Mouse (Mus musculus) heart, postnatal 10 days (tissue): ENCODE results near the gene Nenf. TPM values are rescaled to one million over a fixed set of nuclear protein-coding genes. Genes with fewer than 3 reads are reported as not detected.

Experiments used
- DNase-seq, 2 experiments: peaks; one replicate each; pipeline ENCODE4 v3.0.0; 2021
- intact Hi-C: fragments of 180-260 bp; cut with DNase I; formaldehyde crosslinking; loops from one replicate; pipeline ENCODE4 v1.15.1; 2025
- total RNA-seq, 2 experiments: library from RNA; stranded (reverse); gene quantifications; 2 replicates each; pipeline ENCODE4 v1.2.3; 2021

Gene Nenf
- total RNA-seq, result 100 to 1,000 TPM; 107 to 116 TPM

DNA sequence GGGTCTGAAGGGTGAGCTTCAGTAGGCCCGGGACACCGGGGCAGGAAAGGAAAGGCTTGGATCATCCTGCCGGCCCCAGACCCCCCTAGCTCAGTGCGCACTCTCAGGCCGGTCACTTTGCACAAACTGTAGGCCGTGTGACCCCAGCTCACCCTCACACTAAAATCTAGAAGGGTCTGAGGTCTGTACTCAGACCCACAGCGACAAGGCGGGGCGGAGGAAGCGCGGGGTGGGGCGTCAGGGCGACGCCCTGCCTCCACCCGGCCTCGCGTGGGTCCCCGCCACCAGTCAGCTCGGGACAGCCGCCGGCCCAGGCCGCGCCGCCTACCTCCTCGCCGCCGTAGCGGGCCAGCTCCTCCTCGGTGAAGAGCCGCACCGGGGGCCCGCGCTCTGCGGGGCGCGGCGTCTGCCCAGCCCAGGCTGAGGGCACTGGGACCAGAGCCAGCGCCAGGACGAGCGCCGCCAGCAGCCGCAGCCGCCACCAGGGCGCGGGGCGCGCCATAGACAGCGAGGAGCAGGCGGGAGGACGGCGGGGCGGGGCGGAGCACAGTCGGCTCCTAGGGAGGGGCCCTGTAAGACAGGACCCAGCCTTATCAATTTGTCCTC lies at the start of gene Nenf:
Nenf (minus strand) TSS at position 604 of the 606 bp plus-strand sequence.
- DNase-seq, result peak; percentile 83 to 91
- intact Hi-C loops, result loop anchor here (2.0 kb wide), 1 partner anchor 33 kb away; no protein-coding TSS in a partner anchor

DNA sequence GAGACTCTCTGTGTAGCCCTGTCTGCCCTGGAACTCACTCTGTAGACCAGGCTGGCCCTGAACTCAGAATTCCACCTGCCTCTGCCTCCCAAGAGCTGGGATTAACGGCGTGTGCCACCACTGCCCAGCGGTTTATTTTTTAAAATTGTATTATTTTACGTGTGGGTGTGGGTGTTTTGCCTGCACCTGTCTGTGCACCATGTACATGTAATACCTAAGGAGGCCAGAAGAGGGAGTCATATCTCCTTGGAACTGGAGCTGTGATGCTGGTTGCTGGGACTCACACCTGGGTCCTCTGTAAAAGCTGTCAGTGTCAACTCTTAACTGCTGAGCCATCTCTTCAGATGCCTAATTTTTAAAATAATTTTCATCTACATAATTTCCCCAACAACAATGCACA lies 46.5 kb upstream of the Nenf start:
- peak; percentile 30 to 44 for DNase-seq
- intact Hi-C loops, result no loop called here

DNA sequence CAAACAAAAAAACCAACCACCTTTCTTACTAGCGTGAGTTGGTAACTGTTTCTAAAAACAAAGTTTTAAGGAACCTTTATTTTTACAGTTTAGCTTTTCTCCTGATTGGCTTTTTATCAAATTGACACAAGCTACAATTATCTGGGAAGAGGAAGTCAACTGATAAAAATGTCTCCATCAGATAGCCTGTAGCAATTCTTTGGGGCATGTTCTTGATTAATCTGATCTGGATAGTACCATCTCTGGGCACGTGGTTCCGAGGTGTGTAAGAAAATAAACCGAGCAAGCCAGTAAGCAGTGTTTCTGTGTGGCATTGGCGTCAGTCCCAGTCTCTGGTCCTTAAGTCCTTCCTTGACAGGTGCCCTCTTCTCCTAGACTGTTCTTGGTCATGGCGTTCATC lies 44.4 kb upstream of the Nenf start:
- intact Hi-C loops, result no loop called here
- DNase-seq, result no peak

DNA sequence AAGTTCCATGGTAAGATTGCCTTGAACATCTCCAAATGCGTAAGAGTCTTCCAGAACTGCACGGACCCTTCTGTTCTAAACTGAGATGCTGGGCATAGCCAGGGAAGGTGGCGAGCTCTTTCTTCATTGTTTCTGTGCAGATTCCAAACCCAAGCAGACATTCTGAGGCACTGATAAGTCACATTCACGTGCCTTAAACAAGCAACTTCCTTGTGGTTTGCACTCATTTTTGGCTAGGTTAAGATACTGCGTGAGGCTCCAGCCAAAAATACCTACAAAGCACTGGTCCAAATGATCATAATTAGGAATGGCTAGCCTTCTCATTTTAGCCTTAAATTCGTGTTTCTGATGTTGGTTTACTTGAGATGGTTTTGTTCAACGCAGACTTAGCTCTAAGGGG lies 41.5 kb upstream of the Nenf start:
- intact Hi-C loops, result no loop called here

DNA sequence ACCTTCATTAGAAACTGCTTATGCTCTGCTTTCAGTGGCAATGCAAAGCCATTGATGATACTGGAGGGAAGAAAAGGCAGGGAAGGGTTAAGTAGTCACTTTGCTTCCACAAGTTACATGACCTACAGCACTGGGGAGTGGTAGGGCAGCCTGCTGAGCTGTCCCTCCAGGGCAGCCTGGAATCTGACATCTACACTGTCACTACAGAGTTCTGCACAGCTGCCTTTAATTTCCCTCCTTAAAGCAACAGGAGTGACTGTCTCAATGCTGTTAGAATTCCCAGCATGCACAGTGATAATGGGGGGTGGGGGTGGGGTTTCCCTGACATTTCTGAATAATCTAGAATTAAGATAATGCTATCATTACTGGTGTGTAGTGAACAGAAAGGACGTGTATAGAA lies 38.9 kb upstream of the Nenf start:
- DNase-seq, result no peak
- intact Hi-C loops, result no loop called here

More for the DNA sequence above, 41.5 kb upstream of the Nenf start:
- DNase-seq, result no peak

DNA sequence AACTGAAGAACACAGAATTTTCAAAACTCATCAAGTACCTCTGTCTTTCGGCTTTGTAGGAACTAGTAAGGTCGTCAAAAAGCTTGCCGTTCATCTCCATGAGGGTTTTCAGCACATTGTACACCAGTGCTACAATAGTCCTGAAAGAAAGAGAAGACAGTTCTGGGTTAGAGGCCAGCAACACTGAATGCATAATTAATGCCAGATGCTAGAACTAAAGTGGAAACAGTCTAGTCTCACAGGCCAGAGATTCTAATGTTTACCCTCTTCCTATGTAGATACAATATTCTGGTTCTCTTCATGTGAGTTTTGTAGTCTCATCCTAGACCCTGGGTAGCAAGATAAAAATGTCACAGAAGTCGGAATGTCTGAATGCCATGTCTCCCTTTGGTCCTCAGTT lies 35.8 kb upstream of the Nenf start:
- DNase-seq, result no peak
- intact Hi-C loops, result loop anchor here (1.0 kb wide), 1 partner anchor 213 kb away; no protein-coding TSS in a partner anchor

DNA sequence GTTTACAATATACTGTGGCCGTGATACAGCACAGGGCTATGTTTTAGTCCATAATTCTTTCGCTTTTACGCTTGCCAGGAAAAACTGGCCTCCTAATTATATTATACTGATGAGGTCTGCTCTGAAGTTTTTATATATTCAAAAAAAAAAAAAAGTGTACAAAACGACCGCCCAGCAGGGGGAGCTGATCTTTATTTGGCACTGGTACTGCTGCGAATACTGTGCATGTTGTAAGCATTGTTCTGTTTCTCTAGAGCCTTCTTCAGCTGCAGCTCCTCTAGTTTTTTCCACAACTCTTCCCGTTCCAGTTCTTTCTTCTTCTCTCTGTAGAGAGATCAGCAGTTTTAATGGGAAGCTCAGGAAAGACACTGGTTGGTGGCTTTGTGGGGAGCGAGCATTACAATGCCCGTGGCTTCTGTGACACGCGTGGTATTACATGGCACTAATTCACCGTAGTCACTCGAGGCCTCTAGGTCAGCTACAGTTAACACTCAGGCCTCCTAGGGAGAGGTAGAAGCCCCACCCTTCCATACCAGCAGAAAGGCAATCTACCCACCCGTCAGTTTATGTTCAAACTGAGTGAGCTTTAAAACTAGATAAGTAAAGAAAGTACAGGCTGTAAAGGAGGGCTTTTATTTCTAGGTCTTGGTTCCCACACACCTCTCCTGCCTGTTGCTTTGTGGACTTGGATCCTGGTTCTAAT lies 34.9 kb upstream of the Nenf start:
- peak; percentile 64 to 81 for DNase-seq
- intact Hi-C loops, result loop anchor here (1.0 kb wide), 1 partner anchor 214 kb away; no protein-coding TSS in a partner anchor

DNA sequence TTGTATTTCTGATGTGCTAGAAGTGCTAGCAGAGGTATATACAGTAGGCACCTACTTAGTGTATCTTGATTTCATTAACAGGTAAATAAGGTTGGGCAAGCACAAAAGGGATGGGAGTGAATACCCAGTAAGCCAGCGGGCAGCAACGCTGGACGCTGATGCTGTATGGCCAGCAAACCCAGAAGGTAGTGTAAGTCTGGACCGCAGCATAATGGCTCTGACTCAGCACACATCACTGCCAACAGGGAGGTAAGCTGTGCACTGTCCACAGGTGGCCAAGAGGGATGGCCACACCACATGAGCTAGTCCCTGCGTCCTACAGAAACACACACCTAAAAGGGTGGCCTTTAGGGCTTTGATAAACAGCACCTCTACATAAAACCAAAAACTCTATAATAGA lies 32.4 kb upstream of the Nenf start:
- intact Hi-C loops, result loop anchor here (2.0 kb wide), 1 partner anchor 32 kb away; the partner anchor contains the start of gene Nenf
- DNase-seq, result no peak

DNA sequence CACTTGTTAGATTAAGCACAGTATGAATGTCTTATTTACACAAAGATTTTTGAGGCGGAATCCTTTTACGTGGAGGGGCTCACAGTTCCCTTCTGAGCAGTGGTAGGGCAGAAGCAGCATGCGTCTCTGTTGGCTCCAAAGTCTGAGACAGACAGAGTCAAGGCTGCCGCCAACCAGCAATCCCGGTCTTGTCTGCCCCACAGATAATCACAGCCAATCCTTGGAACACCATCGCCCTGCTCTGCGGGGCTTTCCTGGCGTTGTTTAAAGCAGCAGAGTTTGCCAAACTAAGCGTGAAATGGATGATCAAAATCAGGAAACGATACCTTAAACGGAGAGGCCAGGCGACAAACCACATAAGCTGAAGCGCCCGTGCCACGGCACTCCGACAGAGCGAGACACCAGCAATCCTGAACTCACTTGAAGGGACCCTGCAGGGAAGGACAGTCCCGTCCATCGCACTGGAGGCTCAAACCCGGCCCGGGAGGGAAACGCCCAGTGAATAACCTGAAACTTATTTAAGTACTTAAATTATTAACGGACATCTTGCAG lies 31.6 kb upstream of the Nenf start:
- no peak for DNase-seq
- intact Hi-C loops, result loop anchor here (2.0 kb wide), 1 partner anchor 31 kb away; the partner anchor contains the start of gene Nenf

DNA sequence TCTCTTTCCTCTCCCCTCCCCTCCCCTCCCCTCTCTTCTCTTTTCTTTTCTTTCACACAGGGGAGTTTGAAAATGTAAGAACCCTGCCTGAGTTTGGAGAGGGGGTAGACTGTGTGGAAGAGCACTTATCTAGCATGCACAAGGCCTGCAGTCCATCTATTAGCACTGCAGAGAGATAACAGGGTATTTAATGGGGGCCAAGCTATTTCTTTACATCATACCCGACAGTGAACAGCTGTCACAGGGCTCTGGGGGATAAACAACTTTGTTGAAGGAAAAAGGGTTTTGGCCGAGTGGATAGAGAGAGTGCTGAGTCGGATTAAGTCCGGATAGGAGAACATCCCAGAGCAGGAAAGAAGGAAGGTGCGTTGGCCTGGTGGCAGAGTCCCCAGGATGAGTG lies 31.0 kb upstream of the Nenf start:
- intact Hi-C loops, result no loop called here

DNA sequence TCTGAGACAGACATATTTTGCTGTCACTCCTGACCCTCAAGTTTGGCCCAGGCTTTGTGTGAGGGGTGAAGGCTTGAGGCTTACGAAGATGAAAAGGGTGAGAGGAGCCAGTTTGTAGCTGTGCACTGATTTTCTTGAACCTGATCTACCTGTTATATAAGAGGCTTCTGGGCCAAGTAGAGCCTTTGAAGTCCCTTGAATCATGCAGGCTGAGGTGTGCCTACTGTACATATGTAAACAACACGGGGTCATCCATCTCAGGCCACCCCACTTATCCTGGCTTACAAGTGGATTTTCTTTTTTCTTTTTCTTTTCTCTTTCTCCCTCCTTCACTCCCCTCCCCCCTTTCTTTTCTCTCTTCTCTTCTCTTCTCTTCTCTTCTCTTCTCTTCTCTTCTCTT lies 30.6 kb upstream of the Nenf start:
- intact Hi-C loops, result no loop called here
- DNase-seq, result no peak

More for the DNA sequence above, 31.0 kb upstream of the Nenf start:
- DNase-seq, result peak; percentile 40 to 53

DNA sequence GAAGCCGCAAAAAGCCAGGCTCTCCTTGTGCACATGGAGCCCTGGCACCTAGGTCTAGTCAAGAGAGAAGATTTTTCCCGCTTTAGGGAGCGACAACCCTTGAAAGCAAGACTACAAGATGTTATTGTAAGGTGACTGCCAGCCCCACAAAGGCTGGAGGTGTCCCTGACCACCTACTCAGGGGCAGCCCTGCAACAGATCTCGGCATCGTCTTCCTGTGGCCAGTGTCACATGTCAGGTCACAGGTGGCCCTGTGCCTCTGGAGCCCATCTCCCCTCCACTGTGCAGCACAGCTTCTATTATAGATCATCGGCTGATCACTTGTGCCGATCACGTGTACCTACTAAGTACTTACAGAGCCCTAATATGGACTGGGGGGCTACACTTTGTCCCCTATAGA lies 29.6 kb upstream of the Nenf start:
- intact Hi-C loops, result no loop called here
- no peak for DNase-seq

DNA sequence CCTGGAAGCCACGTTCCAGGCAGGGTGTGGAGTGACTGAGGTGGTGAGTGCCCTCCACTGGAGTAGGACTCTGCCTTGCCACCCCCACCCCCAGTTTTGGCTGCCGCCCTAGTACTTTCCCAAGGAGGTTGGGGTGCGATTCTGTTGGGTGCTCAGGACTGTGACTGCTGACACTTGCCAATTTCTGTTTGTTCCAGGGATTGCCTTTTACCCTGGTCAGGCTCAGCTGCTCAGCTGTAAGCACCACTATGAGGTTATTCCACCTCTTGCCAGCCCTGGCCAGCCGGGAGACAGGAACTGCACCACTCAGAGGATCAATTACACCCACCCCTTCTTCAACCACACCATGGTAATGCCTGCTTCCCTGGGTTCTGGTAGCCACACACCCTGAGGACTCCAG lies 22.5 kb upstream of the Nenf start:
- intact Hi-C loops, result no loop called here
- no peak for DNase-seq

DNA sequence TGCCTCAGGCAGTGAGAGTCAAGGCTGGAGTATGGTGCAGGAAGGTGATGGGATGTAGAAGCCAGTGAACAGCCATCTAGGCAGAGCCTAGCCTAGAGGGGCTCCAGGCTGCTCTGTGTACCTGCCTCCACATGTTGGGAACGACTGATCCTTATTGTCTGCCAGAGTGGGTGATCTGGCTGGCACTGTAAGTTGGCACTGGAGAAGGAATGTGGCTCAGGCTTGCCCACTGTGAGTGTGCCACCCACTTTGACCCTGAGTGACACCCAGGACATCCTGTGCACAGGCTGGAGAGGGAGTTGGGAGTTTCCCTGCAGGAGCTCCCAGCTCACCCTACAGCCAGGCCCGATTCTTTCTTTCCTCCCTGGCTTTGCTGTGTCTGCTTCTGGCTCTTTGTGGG lies 21.9 kb upstream of the Nenf start:
- intact Hi-C loops, result no loop called here

DNA sequence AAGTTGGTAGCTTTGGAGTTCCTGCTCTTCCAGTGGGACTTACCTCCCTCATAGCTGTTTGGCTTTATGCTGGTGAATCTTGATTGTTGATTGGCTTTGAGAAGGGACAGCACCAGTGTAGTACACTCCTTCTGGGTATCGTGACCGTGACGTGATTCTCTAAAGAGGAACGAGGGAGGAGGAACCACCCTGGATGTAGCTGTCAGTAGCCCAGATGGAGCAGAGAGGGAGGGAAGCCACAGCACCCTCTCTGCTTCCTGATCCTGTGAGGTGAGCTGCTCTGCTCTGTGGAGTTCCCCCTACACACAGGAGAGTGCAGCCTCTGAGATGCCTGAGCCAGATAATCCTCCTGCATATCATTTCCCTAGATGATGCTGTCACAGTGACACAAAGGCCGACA lies 16.5 kb upstream of the Nenf start:
- no peak for DNase-seq
- intact Hi-C loops, result no loop called here

More for the DNA sequence above, 21.9 kb upstream of the Nenf start:
- no peak for DNase-seq

DNA sequence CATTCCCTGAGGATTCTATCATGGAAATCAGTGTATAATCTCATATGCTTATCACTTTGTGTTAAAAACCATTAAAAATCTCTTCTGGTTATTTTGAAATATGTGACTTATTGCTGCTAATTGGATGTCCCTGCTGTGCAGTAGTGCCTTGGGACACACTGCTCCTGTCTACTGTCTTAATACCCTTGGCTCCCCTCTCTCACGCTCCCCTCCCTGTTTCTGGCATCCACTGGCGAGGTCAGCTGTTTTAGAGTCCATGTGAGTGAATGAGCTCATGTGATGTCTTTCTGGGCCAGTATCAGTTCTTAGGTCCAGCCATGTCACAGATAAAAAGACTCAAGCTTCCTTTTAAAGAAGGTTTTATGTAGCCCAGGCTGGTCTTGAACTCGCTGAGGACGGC lies 12.4 kb upstream of the Nenf start:
- peak; percentile 22 to 31 for DNase-seq
- intact Hi-C loops, result no loop called here

DNA sequence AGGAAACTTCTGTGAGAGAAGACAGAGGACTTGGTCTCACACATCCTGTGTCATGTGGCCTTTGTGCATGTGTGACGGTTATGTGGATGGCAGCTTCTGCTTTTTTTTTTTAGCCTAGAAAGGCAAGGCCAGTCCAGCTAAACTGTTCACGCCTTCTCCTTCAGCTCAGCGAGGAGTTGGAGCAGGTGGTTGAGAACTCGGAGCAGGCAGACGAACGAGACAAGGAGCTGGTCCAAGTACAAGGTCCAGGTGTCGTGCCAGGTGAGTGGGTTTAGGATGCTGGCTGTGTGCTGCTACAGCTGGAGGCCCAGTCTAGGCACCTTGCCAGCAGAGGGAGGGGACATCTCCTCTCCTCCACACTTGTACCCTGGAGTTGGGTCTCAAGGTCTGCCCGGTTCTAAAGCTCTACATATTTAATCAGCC lies 10.0 kb upstream of the Nenf start:
- intact Hi-C loops, result loop anchor here (10.0 kb wide), 1 partner anchor 387 kb away; the partner anchor contains the start of gene Lpgat1
- no peak for DNase-seq

DNA sequence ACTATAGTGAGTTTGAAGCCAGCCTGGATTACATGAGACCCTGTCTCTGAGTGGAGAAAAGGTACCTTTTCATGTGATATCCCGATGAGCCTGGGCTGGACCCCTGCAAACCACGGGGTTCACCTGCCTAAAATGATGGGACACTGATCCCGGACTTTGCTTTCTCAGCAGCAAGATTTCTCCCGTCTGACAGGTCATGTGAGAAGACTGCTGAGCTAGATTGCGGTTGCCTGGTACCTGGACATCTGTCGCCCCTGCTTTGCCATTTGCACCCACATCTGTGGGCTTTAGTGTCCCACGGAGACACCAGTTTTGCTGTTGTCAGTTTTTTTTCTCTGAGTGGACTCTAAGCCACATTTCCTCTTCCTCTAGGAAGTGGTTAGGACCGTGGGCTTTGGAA lies 9.3 kb upstream of the Nenf start:
- no peak for DNase-seq
- intact Hi-C loops, result loop anchor here (10.0 kb wide), 1 partner anchor 388 kb away; the partner anchor contains the start of gene Lpgat1

DNA sequence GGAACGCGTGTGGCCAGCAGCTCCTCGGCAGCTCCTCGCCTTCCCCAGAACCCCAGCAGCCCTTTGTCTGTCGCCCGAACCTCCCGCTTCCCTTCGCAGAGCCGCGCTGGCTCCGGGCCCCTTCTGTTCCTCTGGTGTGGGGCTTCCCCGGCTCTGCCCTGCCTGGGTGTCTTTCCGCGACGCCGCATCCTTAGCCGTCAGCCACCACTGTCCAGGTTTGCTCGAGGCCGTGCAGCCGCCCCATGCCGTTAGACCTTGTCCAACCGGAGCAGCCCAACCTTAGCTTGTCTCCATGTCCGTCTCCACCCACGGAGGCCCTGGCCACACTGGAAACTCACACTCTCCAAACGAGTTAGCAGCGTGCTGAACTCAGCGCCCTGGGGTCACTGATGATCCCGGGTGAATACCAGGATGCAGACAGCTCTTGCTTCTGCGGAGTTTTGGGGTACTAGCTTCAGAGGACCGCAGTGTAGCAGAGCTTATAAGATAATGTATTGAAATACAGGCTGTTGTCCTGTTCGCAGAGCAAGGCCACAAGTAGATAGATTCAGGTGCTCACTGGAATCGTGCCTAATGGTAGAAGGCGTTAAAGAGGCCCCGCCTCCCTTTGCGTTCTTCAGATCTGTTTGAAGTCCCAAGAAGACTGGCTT lies 8.4 kb upstream of the Nenf start:
- peak; percentile 60 to 64 for DNase-seq
- intact Hi-C loops, result loop anchor here (10.0 kb wide), 1 partner anchor 388 kb away; the partner anchor contains the start of gene Lpgat1

DNA sequence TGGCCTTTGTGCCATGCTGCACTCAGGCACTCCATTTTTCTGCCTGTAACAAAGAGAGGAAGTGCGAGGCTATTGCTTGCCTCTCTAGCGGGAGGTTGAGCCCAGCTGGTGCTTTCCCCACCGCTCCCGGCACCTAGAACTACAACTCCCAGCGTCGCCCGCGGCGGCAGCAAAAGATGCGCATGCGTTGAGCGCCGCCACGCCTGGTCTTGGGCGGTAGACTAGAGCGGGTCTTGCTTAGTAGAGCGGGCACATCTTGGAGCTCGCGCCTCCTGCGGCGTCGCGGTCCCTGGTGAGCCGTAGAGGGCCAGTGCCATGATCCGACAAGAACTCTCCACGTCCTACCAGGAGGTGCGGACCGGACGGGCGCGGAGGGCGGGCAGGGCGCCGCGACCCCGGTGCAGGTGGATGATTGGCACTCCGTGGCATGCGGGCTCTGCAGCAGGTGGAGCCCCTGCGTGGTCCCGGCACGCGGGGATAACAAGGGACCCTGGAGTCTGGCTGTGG lies 7.8 kb upstream of the Nenf start, which contains the start of gene Tmem206:
Tmem206 (plus strand) TSS at position 187 of the 507 bp plus-strand sequence.
- intact Hi-C loops, result loop anchor here (10.0 kb wide), 1 partner anchor 389 kb away; the partner anchor contains the start of gene Lpgat1
- DNase-seq, result peak; percentile 97 to 98
